In the genomic region with DNA sequence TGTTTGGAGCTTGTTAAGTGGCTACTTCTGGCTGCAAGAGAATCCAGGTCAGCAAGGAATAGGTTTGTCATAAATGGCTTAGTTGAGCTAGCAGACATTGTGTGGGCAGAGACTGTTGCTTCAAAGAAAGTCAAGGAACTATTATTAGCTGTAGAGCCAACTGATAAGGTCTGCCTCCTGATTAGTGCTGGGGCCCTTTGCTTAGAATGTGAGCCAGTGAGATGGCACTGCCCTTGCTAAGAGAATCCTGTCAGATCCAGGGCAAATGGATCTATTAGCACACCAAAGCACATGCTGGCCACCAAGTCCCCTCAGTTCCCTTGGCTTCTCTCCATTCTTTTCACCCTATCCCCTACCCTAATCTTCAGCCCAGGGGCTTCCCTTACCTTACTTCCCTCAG, we compare ENCODE assay signal across 13 mouse cellular contexts.
"Had no signal": no experiment of that assay in that cellular context is flagged by ENCODE, and none has a peak within 500 bp of the region (broad histone marks: within the 10 kb centered on the region; RNA-seq: fewer than 3 reads in every experiment).

No protein-coding gene starts in this region.

- H3K27ac ChIP-seq: kidney, postnatal 0 days; limb, embryonic 12.5 days; liver, embryonic 13.5 days; lung, embryonic 15.5 days; midbrain, embryonic 12.5 days; stomach, postnatal 0 days had no signal

- H3K4me1 ChIP-seq: limb, embryonic 12.5 days; lung, embryonic 15.5 days; midbrain, embryonic 12.5 days had no signal

- H3K9ac ChIP-seq: limb, embryonic 12.5 days; liver, embryonic 13.5 days; liver, postnatal 0 days; lung, embryonic 15.5 days; midbrain, embryonic 12.5 days had no signal

- H3K36me3 ChIP-seq: limb, embryonic 12.5 days; liver, embryonic 13.5 days; lung, embryonic 15.5 days; midbrain, embryonic 12.5 days had no signal

- H3K4me3 ChIP-seq: limb, embryonic 12.5 days; liver, embryonic 13.5 days; lung, embryonic 15.5 days; midbrain, embryonic 12.5 days had no signal

- ATAC-seq: liver, postnatal 0 days had no signal

- H3K4me2 ChIP-seq: limb, embryonic 12.5 days; liver, embryonic 13.5 days; lung, embryonic 15.5 days; midbrain, embryonic 12.5 days had no signal

- H3K27me3 ChIP-seq: limb, embryonic 12.5 days; liver, embryonic 13.5 days; lung, embryonic 15.5 days; midbrain, embryonic 12.5 days had no signal

- H3K9me3 ChIP-seq: limb, embryonic 12.5 days; liver, embryonic 13.5 days; lung, embryonic 15.5 days; midbrain, embryonic 12.5 days had no signal

- DNase-seq: kidney, postnatal 36 days; layer of hippocampus, adult 9-11 months; layer of hippocampus, postnatal 36 days; liver; liver, embryonic 13.5 days; liver, postnatal 0 days; right cerebral cortex, postnatal 14 days; thymus, postnatal 4 days had no signal
